Mouse (Mus musculus) erythroblast, embryonic 14.5 days (primary cell): ENCODE measurements around the gene Lrch4.

Experiments
- GATA1 ChIP-seq: IDR thresholded peaks from 2 replicates; pipeline ENCODE4 v1.6.1; 2012; ENCODE audit warnings: low read length, inconsistent platforms, mixed read lengths
- TAL1 ChIP-seq: IDR thresholded peaks from 3 replicates; pipeline ENCODE4 v1.6.1; 2012; ENCODE audit warnings: low read length, inconsistent platforms, mixed read lengths

- TF ChIP-seq TAL1 (no peak), GATA1 (no peak)
Observed at GRCm38 (mm10) chr5:137656977-137657376, 28.1 kb downstream of the Lrch4 start.
